Mouse (Mus musculus) spleen, postnatal 36 days (tissue): ENCODE data around the gene Chd9.

Experiments
- DNase-seq, 2 experiments: peaks; one replicate each; pipeline ENCODE4 v3.0.0; 2022; ENCODE audit warnings: low spot score in 2 of 2, mixed read lengths in 1 of 2

Gene Chd9

DNA sequence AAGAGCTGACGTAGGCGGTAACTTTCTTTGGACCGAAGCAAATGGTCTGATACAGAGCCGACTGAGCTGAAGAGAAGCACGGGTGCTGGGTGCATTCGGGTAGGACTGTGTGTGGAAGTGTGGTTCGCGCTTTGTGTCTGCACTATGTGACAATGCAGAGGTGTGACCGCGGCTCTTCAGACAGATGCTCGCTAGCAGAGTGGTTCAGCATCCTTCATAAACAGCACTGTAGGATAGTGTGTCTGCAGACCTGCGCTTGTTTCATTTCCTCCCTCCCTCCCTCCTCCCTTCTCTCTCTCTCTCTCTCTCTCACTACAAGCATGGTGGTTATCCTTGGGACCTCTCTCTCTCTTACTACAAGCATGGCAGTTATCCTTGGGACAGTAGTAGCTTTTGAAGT lies 254.3 kb downstream of the Chd9 start:
- DNase-seq, result peak; percentile 13 to 20

DNA sequence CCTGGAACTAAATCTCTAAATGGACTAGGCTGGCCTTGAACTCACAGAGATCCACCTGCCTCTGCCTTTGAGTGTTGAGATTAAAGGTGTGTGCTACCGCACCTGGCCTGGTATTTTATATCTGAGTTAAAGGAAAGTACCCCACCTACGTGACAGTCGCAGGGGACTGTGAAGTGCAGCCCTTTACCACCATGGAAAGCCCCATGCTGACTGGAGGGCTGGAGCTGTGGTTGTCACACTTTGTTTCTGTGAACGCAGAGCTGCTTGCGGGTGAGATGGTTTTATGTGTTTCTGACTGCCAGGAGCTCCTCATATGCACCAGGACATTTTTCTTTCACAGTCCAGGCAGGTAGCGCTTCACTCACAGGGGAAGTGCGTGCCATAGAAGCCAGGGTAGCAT lies 260.3 kb downstream of the Chd9 start:
- no peak for DNase-seq

DNA sequence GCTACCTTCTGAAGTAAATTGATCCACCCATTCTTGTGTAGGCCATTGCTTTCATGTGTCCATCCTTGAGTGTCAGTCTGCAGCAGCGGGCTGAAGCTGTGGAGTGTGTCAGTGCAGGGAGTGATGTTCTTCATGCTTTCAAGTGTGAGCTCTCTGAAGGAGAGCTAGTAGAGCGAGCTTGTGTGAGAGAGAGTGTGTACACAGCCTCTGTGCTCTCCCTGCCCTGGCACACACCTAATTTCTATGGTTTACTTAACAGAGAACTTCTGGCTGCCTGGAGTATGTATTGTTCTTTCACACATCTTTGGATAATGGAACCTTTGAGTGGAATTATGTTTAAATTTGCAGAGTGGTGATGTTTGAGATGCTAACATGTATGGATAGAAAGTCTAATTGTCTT lies 261.4 kb downstream of the Chd9 start:
- DNase-seq, result no peak

- DNase-seq, result no peak
Observed at GRCm38 (mm10) chr8:91094135-91094534, 266.0 kb downstream of the Chd9 start.

GRCm38 (mm10) chr8:91098106-91098505 lies 270.0 kb downstream of the Chd9 start:
- DNase-seq, result no peak
